Mouse (Mus musculus): ENCODE measurements around the gene Alox8. TPM values are rescaled to one million over a fixed set of nuclear protein-coding genes. Genes with fewer than 3 reads are reported as not detected.

Alox8 gene
- polyA plus RNA-seq, 1 experiment: not detected

DNA sequence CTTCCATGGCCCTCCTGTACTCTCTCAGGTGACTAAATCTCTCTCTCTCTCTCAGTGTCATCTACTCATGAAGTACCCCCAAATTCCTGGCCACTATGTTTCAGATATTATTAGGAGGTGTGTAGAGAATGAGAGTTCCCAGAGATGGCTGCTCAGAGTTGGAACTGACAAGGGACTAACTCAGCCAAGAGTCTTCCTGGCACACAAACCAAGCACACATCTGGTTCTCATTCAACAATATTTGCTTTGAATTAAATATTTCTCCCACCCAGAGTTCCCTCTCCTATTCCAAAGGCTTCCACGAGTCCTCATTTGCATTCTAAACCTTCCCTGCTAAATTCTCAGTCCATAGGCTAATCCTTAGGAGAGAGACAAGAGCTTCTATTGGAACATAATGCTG lies 28.1 kb upstream of the Alox8 start:
- Histone ChIP-seq H3K79me2 (ENCODE audit: control insufficient read depth, insufficient read depth) (no peaks in the 10 kb centered on the region), H3K27me3 (ENCODE audit: control insufficient read depth, insufficient read depth, insufficient read length) (peaks cover 20% of the 10 kb centered on the region)
- TF ChIP-seq MYOD1 (IDR thresholded peaks at IDR 0.05; ENCODE audit: control insufficient read depth in 1 of 3, insufficient read length in 2 of 3, low read depth in 2 of 3): no peak
- TF ChIP-seq E2F4 (IDR thresholded peaks at IDR 0.05; ENCODE audit: insufficient read depth): no peak
- no peak for TF ChIP-seq SRF (IDR thresholded peaks at IDR 0.05; ENCODE audit: control insufficient read depth, insufficient read length, low read depth)
- TF ChIP-seq POLR2A (IDR thresholded peaks at IDR 0.05; ENCODE audit: insufficient read length, low read depth): no peak
- TF ChIP-seq USF1 (IDR thresholded peaks at IDR 0.05; ENCODE audit: low read depth): no peak
- no peak for TF ChIP-seq CEBPB (IDR thresholded peaks at IDR 0.05; ENCODE audit: insufficient read depth, poor library complexity, severe bottlenecking)
- TF ChIP-seq POLR2AphosphoS2 (IDR thresholded peaks at IDR 0.05; ENCODE audit: insufficient read length, low read depth): no peak
- TF ChIP-seq TCF3 (IDR thresholded peaks at IDR 0.05; ENCODE audit: insufficient read length, low read depth): no peak

DNA sequence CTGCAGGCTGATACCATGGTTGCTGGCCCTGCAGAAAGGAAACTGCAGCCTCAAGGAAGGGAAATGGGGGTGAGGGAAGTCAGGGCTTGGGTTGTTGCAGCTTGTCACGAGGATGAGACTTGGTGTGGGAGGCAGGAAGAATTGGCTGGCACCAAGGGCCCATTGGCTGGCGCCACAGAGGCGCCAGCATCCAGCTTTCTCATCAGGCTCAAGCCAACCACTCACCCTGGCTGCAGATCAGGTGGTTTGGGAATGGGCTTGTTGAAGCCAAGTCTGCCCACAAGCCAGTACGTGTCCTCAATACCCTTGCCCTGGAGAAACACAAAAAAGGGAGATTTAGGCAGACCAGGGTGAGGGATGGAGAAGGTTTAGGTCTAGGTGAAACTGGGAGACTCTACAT lies 25.5 kb upstream of the Alox8 start:
- Histone ChIP-seq H3K36me3 (ENCODE audit: control insufficient read depth, insufficient read depth) (no peaks in the 10 kb centered on the region), H3K4me2 (ENCODE audit: low read depth) (no peak overlapping the region), H3K4me3 (no peak overlapping the region), H3ac (ENCODE audit: control insufficient read depth, insufficient read length) (no peak overlapping the region), H3K79me2 (ENCODE audit: control insufficient read depth, insufficient read depth) (no peaks in the 10 kb centered on the region), H3K27me3 (ENCODE audit: control insufficient read depth, insufficient read depth, insufficient read length) (peaks cover 28% of the 10 kb centered on the region)
- no peak for TF ChIP-seq MYOD1 (IDR thresholded peaks at IDR 0.05; ENCODE audit: control insufficient read depth in 1 of 3, insufficient read length in 2 of 3, low read depth in 2 of 3)
- no peak for TF ChIP-seq MAX (IDR thresholded peaks at IDR 0.05; ENCODE audit: low read depth)
- TF ChIP-seq SRF (IDR thresholded peaks at IDR 0.05; ENCODE audit: control insufficient read depth, insufficient read length, low read depth): no peak
- no peak for TF ChIP-seq POLR2A (IDR thresholded peaks at IDR 0.05; ENCODE audit: insufficient read length, low read depth)
- TF ChIP-seq POLR2AphosphoS2 (IDR thresholded peaks at IDR 0.05; ENCODE audit: insufficient read length, low read depth): no peak
- TF ChIP-seq TCF12 (IDR thresholded peaks at IDR 0.05; ENCODE audit: insufficient read depth, poor library complexity, severe bottlenecking): no peak
- no peak for TF ChIP-seq E2F4 (IDR thresholded peaks at IDR 0.05; ENCODE audit: insufficient read depth)
- TF ChIP-seq MYOG (IDR thresholded peaks at IDR 0.05; ENCODE audit: control insufficient read depth in 1 of 3, insufficient read depth in 1 of 3, insufficient read length in 2 of 3, low read depth in 2 of 3): no peak
- TF ChIP-seq REST (IDR thresholded peaks at IDR 0.05; ENCODE audit: insufficient read depth, insufficient read length): no peak
- no peak for TF ChIP-seq USF1 (IDR thresholded peaks at IDR 0.05; ENCODE audit: low read depth)
- no peak for TF ChIP-seq TCF3 (IDR thresholded peaks at IDR 0.05; ENCODE audit: insufficient read length, low read depth)
- no peak for TF ChIP-seq CEBPB (IDR thresholded peaks at IDR 0.05; ENCODE audit: insufficient read depth, poor library complexity, severe bottlenecking)

More for the DNA sequence above, 28.1 kb upstream of the Alox8 start:
- Histone ChIP-seq H3K4me3 (no peak overlapping the region), H3K36me3 (ENCODE audit: control insufficient read depth, insufficient read depth) (no peaks in the 10 kb centered on the region), H3ac (ENCODE audit: control insufficient read depth, insufficient read length) (no peak overlapping the region), H3K4me2 (ENCODE audit: low read depth) (no peak overlapping the region)

DNA sequence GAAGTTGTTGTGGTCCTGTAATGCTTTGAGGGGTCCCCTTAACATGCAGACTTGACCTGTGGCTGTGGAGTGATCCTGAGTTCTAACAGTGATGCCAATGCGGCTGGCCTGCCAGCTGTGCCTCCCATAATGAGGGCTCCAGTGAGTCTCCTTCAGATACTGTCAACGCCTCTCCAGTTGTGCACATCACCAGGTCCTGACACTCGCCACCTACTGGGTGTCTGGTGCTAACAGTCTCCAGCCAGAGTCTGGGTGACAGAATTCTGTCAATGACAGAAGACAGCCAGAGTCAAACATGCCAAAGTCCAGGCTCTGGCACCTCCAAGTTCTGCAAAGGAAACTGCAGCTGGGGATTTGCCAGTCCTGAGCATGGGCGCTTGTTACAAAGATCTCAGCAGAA lies 23.4 kb upstream of the Alox8 start:
- Histone ChIP-seq H3K79me2 (ENCODE audit: control insufficient read depth, insufficient read depth) (no peaks in the 10 kb centered on the region), H3ac (ENCODE audit: control insufficient read depth, insufficient read length) (no peak overlapping the region), H3K36me3 (ENCODE audit: control insufficient read depth, insufficient read depth) (no peaks in the 10 kb centered on the region), H3K4me3 (no peak overlapping the region), H3K4me2 (ENCODE audit: low read depth) (no peak overlapping the region), H3K27me3 (ENCODE audit: control insufficient read depth, insufficient read depth, insufficient read length) (peaks cover 30% of the 10 kb centered on the region)
- no peak for TF ChIP-seq TCF12 (IDR thresholded peaks at IDR 0.05; ENCODE audit: insufficient read depth, poor library complexity, severe bottlenecking)
- no peak for TF ChIP-seq POLR2A (IDR thresholded peaks at IDR 0.05; ENCODE audit: insufficient read length, low read depth)
- TF ChIP-seq CEBPB (IDR thresholded peaks at IDR 0.05; ENCODE audit: insufficient read depth, poor library complexity, severe bottlenecking): no peak
- TF ChIP-seq USF1 (IDR thresholded peaks at IDR 0.05; ENCODE audit: low read depth): no peak

GRCm38 (mm10) chr11:69218661-69219060 lies 21.0 kb upstream of the Alox8 start:
- Histone ChIP-seq H3ac (ENCODE audit: control insufficient read depth, insufficient read length) (no peak overlapping the region), H3K79me2 (ENCODE audit: control insufficient read depth, insufficient read depth) (no peaks in the 10 kb centered on the region), H3K36me3 (ENCODE audit: control insufficient read depth, insufficient read depth) (no peaks in the 10 kb centered on the region), H3K27me3 (ENCODE audit: control insufficient read depth, insufficient read depth, insufficient read length) (peaks cover 29% of the 10 kb centered on the region), H3K4me2 (ENCODE audit: low read depth) (no peak overlapping the region), H3K4me3 (no peak overlapping the region)
- TF ChIP-seq MYOD1 (IDR thresholded peaks at IDR 0.05; ENCODE audit: control insufficient read depth in 1 of 3, insufficient read length in 2 of 3, low read depth in 2 of 3) (no peak), USF1 (IDR thresholded peaks at IDR 0.05; ENCODE audit: low read depth) (no peak), MYOG (IDR thresholded peaks at IDR 0.05; ENCODE audit: control insufficient read depth in 1 of 3, insufficient read depth in 1 of 3, insufficient read length in 2 of 3, low read depth in 2 of 3) (no peak), POLR2AphosphoS2 (IDR thresholded peaks at IDR 0.05; ENCODE audit: insufficient read length, low read depth) (no peak), TCF12 (IDR thresholded peaks at IDR 0.05; ENCODE audit: insufficient read depth, poor library complexity, severe bottlenecking) (no peak), TCF3 (IDR thresholded peaks at IDR 0.05; ENCODE audit: insufficient read length, low read depth) (no peak), SRF (IDR thresholded peaks at IDR 0.05; ENCODE audit: control insufficient read depth, insufficient read length, low read depth) (no peak), POLR2A (IDR thresholded peaks at IDR 0.05; ENCODE audit: insufficient read length, low read depth) (no peak), MAX (IDR thresholded peaks at IDR 0.05; ENCODE audit: low read depth) (no peak), CEBPB (IDR thresholded peaks at IDR 0.05; ENCODE audit: insufficient read depth, poor library complexity, severe bottlenecking) (no peak), E2F4 (IDR thresholded peaks at IDR 0.05; ENCODE audit: insufficient read depth) (no peak), REST (IDR thresholded peaks at IDR 0.05; ENCODE audit: insufficient read depth, insufficient read length) (no peak)

DNA sequence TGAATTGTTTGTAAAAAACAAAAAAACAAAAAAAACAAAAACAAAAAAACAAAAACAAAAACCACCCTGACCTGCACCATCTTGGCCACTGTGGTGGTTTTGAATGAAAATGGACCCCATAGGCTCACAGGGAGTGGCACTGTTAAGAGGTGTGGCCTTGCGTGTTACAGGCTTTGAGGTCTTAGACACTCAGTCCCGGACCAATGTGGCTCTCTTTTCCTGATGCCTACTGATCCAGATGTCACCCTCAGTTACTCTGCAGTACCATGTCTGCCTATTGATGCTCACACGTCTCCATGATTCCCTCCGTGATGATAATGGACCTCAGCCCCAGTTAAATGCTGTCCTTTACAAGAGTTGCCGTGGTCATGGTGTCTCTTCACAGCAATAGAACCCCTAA lies 19.8 kb upstream of the Alox8 start:
- TF ChIP-seq MAX (IDR thresholded peaks at IDR 0.05; ENCODE audit: low read depth) (no peak), USF1 (IDR thresholded peaks at IDR 0.05; ENCODE audit: low read depth) (no peak), MYOD1 (IDR thresholded peaks at IDR 0.05; ENCODE audit: control insufficient read depth in 1 of 3, insufficient read length in 2 of 3, low read depth in 2 of 3) (no peak), POLR2AphosphoS2 (IDR thresholded peaks at IDR 0.05; ENCODE audit: insufficient read length, low read depth) (no peak), TCF12 (IDR thresholded peaks at IDR 0.05; ENCODE audit: insufficient read depth, poor library complexity, severe bottlenecking) (no peak), MYOG (IDR thresholded peaks at IDR 0.05; ENCODE audit: control insufficient read depth in 1 of 3, insufficient read depth in 1 of 3, insufficient read length in 2 of 3, low read depth in 2 of 3) (no peak)
- peaks cover 23% of the 10 kb centered on the region for H3K27me3 ChIP-seq (ENCODE audit: control insufficient read depth, insufficient read depth, insufficient read length)
- H3K79me2 ChIP-seq (ENCODE audit: control insufficient read depth, insufficient read depth): no peaks in the 10 kb centered on the region
- no peak overlapping the region for H3K4me3 ChIP-seq
- H3K4me2 ChIP-seq (ENCODE audit: low read depth): no peak overlapping the region
- H3ac ChIP-seq (ENCODE audit: control insufficient read depth, insufficient read length): no peak overlapping the region
- H3K36me3 ChIP-seq (ENCODE audit: control insufficient read depth, insufficient read depth): no peaks in the 10 kb centered on the region

Data from myocyte (in vitro differentiated cells).